Mouse (Mus musculus) liver, adult 2 months (tissue): ENCODE data around the gene Serpina3m.
"Not testable (repeated sequence)": the region's sequence is repeated elsewhere in the genome, so short reads cannot be mapped to it uniquely, and the experiment has no call there.

Source experiments
- CTCF ChIP-seq: fragments of 200-500 bp; IDR thresholded peaks from 2 replicates; pipeline ENCODE4 v1.5.1; 2011; ENCODE audit warnings: low read depth, low read length, control low read depth
- POLR2A ChIP-seq: fragments of 200-500 bp; IDR thresholded peaks from 2 replicates; pipeline ENCODE4 v1.6.1; 2011; ENCODE audit warnings: low read length, control low read depth; ENCODE audit not compliant: insufficient read depth; ENCODE audit errors: extremely low read depth

GRCm38 (mm10) chr12:104338226-104338625, at the start of gene Serpina3m, which contains the start of gene Serpina3k:
- peak; percentile 38; the same call in 1 of the 2 replicates for TF ChIP-seq POLR2A
- not testable (repeated sequence) for TF ChIP-seq CTCF
